Mouse (Mus musculus): ENCODE results near the gene Cd276. TPM values are rescaled to one million over a fixed set of nuclear protein-coding genes. Genes with fewer than 3 reads are reported as not detected.

Gene Cd276
- polyA plus RNA-seq, 1 experiment from 2014 or later: 36.0 TPM

- Histone ChIP-seq H3K4me3 (replicated peaks; ENCODE audit: low read length) (no peak overlapping the region), H3K4me2 (ENCODE audit: low read length) (no peak overlapping the region), H3K27ac (ENCODE audit: low read length) (no peak overlapping the region), H3K9me3 (ENCODE audit: control insufficient read depth, low read length) (no peaks in the 10 kb centered on the region), H3K4me1 (replicated peaks; ENCODE audit: control insufficient read depth, insufficient read depth, low read length) (0 out of 2 replicates have a peak, but pooled peaks cover 2% of the 10 kb centered on the region), H3K9ac (replicated peaks; ENCODE audit: low read depth, low read length) (no peak overlapping the region), H3K27me3 (replicated peaks; ENCODE audit: control insufficient read depth, insufficient read depth, low read length) (no peaks in the 10 kb centered on the region), H3K36me3 (ENCODE audit: control insufficient read depth, insufficient read depth) (peaks cover 5% of the 10 kb centered on the region; the same call in 1 of the 2 replicates)
- 60% methylated on average over 4 of the region's 4 CpGs for WGBS
- no peak for ATAC-seq
These were observed 33.3 kb downstream of the Cd276 start for GRCm38 (mm10) chr9:58521883-58522423.

GRCm38 (mm10) chr9:58520816-58521581 lies 34.2 kb downstream of the Cd276 start:
- Histone ChIP-seq H3K4me3 (replicated peaks; ENCODE audit: low read length) (no peak overlapping the region), H3K27ac (ENCODE audit: low read length) (no peak overlapping the region)

GRCm38 (mm10) chr9:58519953-58520352 lies 35.3 kb downstream of the Cd276 start:
- H3K9me3 ChIP-seq (ENCODE audit: control insufficient read depth, low read length): no peaks in the 10 kb centered on the region
- H3K4me1 ChIP-seq (replicated peaks; ENCODE audit: control insufficient read depth, insufficient read depth, low read length): peaks cover 2% of the 10 kb centered on the region; the same call in 1 of the 2 replicates
- no peak overlapping the region for H3K9ac ChIP-seq (replicated peaks; ENCODE audit: low read depth, low read length)
- no peak overlapping the region for H3K27ac ChIP-seq (ENCODE audit: low read length)
- ATAC-seq: no peak
- H3K27me3 ChIP-seq (replicated peaks; ENCODE audit: control insufficient read depth, insufficient read depth, low read length): no peaks in the 10 kb centered on the region
- 77% methylated on average over 3 of the region's 3 CpGs for WGBS
- H3K36me3 ChIP-seq (ENCODE audit: control insufficient read depth, insufficient read depth): no peaks in the 10 kb centered on the region
- no peak overlapping the region for H3K4me3 ChIP-seq (replicated peaks; ENCODE audit: low read length)
- no peak overlapping the region for H3K4me2 ChIP-seq (ENCODE audit: low read length)

More at GRCm38 (mm10) chr9:58520816-58521581, 34.2 kb downstream of the Cd276 start:
- Histone ChIP-seq H3K9me3 (ENCODE audit: control insufficient read depth, low read length) (no peaks in the 10 kb centered on the region), H3K4me1 (replicated peaks; ENCODE audit: control insufficient read depth, insufficient read depth, low read length) (peaks cover 2% of the 10 kb centered on the region; the same call in 1 of the 2 replicates), H3K36me3 (ENCODE audit: control insufficient read depth, insufficient read depth) (peaks cover 5% of the 10 kb centered on the region; the same call in 1 of the 2 replicates), H3K27me3 (replicated peaks; ENCODE audit: control insufficient read depth, insufficient read depth, low read length) (no peaks in the 10 kb centered on the region), H3K9ac (replicated peaks; ENCODE audit: low read depth, low read length) (no peak overlapping the region), H3K4me2 (ENCODE audit: low read length) (no peak overlapping the region)
- no peak for ATAC-seq
- 73% methylated on average over 5 of the region's 5 CpGs for WGBS

GRCm38 (mm10) chr9:58517866-58518750 lies 37.1 kb downstream of the Cd276 start:
- no peaks in the 10 kb centered on the region for H3K9me3 ChIP-seq (ENCODE audit: control insufficient read depth, low read length)
- 35% methylated on average over 9 of the region's 9 CpGs for WGBS

GRCm38 (mm10) chr9:58516480-58516879 lies 38.8 kb downstream of the Cd276 start:
- 78% methylated on average over 3 of the region's 3 CpGs for WGBS
- no peak for ATAC-seq
- Histone ChIP-seq H3K27me3 (replicated peaks; ENCODE audit: control insufficient read depth, insufficient read depth, low read length) (no peaks in the 10 kb centered on the region), H3K4me3 (replicated peaks; ENCODE audit: low read length) (no peak overlapping the region), H3K27ac (ENCODE audit: low read length) (no peak overlapping the region), H3K4me1 (replicated peaks; ENCODE audit: control insufficient read depth, insufficient read depth, low read length) (peaks cover 9% of the 10 kb centered on the region), H3K4me2 (ENCODE audit: low read length) (no peak overlapping the region), H3K9me3 (ENCODE audit: control insufficient read depth, low read length) (no peaks in the 10 kb centered on the region), H3K36me3 (ENCODE audit: control insufficient read depth, insufficient read depth) (no peaks in the 10 kb centered on the region), H3K9ac (replicated peaks; ENCODE audit: low read depth, low read length) (no peak overlapping the region)

More at GRCm38 (mm10) chr9:58517866-58518750, 37.1 kb downstream of the Cd276 start:
- Histone ChIP-seq H3K9ac (replicated peaks; ENCODE audit: low read depth, low read length) (no peak overlapping the region), H3K4me1 (replicated peaks; ENCODE audit: control insufficient read depth, insufficient read depth, low read length) (peaks cover 9% of the 10 kb centered on the region), H3K27me3 (replicated peaks; ENCODE audit: control insufficient read depth, insufficient read depth, low read length) (no peaks in the 10 kb centered on the region), H3K36me3 (ENCODE audit: control insufficient read depth, insufficient read depth) (no peaks in the 10 kb centered on the region), H3K4me2 (ENCODE audit: low read length) (no peak overlapping the region), H3K27ac (ENCODE audit: low read length) (no peak overlapping the region), H3K4me3 (replicated peaks; ENCODE audit: low read length) (no peak overlapping the region)
- no peak for ATAC-seq

GRCm38 (mm10) chr9:58513749-58514148 lies 41.5 kb downstream of the Cd276 start:
- no peaks in the 10 kb centered on the region for H3K27me3 ChIP-seq (replicated peaks; ENCODE audit: control insufficient read depth, insufficient read depth, low read length)
- no peak overlapping the region for H3K4me2 ChIP-seq (ENCODE audit: low read length)
- no peak overlapping the region for H3K4me3 ChIP-seq (replicated peaks; ENCODE audit: low read length)
- WGBS: 37% methylated on average over 5 of the region's 5 CpGs
- H3K9me3 ChIP-seq (ENCODE audit: control insufficient read depth, low read length): no peaks in the 10 kb centered on the region
- H3K36me3 ChIP-seq (ENCODE audit: control insufficient read depth, insufficient read depth): no peaks in the 10 kb centered on the region
- H3K27ac ChIP-seq (ENCODE audit: low read length): no peak overlapping the region
- no peak overlapping the region for H3K9ac ChIP-seq (replicated peaks; ENCODE audit: low read depth, low read length)
- ATAC-seq: no peak; the same call in 1 of the 2 replicates
- peaks cover 7% of the 10 kb centered on the region for H3K4me1 ChIP-seq (replicated peaks; ENCODE audit: control insufficient read depth, insufficient read depth, low read length)

GRCm38 (mm10) chr9:58510452-58510851 lies 44.8 kb downstream of the Cd276 start:
- Histone ChIP-seq H3K4me3 (replicated peaks; ENCODE audit: low read length) (no peak overlapping the region), H3K4me2 (ENCODE audit: low read length) (no peak overlapping the region), H3K27me3 (replicated peaks; ENCODE audit: control insufficient read depth, insufficient read depth, low read length) (no peaks in the 10 kb centered on the region), H3K36me3 (ENCODE audit: control insufficient read depth, insufficient read depth) (no peaks in the 10 kb centered on the region), H3K9me3 (ENCODE audit: control insufficient read depth, low read length) (no peaks in the 10 kb centered on the region), H3K4me1 (replicated peaks; ENCODE audit: control insufficient read depth, insufficient read depth, low read length) (peaks cover 7% of the 10 kb centered on the region), H3K9ac (replicated peaks; ENCODE audit: low read depth, low read length) (no peak overlapping the region), H3K27ac (ENCODE audit: low read length) (no peak overlapping the region)
- WGBS: 89% methylated on average over 5 of the region's 5 CpGs
- no peak for ATAC-seq

- Histone ChIP-seq H3K9ac (replicated peaks; ENCODE audit: low read depth, low read length) (no peak overlapping the region), H3K36me3 (ENCODE audit: control insufficient read depth, insufficient read depth) (no peaks in the 10 kb centered on the region), H3K27ac (ENCODE audit: low read length) (no peak overlapping the region), H3K9me3 (ENCODE audit: control insufficient read depth, low read length) (no peaks in the 10 kb centered on the region), H3K4me3 (replicated peaks; ENCODE audit: low read length) (no peak overlapping the region), H3K4me2 (ENCODE audit: low read length) (no peak overlapping the region), H3K4me1 (replicated peaks; ENCODE audit: control insufficient read depth, insufficient read depth, low read length) (no peaks in the 10 kb centered on the region), H3K27me3 (replicated peaks; ENCODE audit: control insufficient read depth, insufficient read depth, low read length) (no peaks in the 10 kb centered on the region)
- ATAC-seq: no peak
- WGBS: 80% methylated on average over 8 of the region's 8 CpGs
These were observed 47.8 kb downstream of the Cd276 start for GRCm38 (mm10) chr9:58507216-58508005.
